Mouse (Mus musculus) heart, postnatal 0 days (tissue): ENCODE data around the gene Dtd1. TPM values are rescaled to one million over a fixed set of nuclear protein-coding genes. Genes with fewer than 3 reads are reported as not detected.
A peak's percentile ranks its signal among the peaks of the same experiment; 100 is the strongest.

Experiments
- ATAC-seq: fragments of 200-750 bp; cut with Nextera tagmentation; 2 replicates; pipeline ENCODE4 v1.8.0; 2017; ENCODE audit warnings: low read depth, moderate number of reproducible peaks, moderate library complexity; ENCODE audit not compliant: insufficient read depth
- DNase-seq: peaks from one replicate; pipeline ENCODE4 v3.0.0-alpha.2; 2016; ENCODE audit warnings: low spot score
- H3K27ac ChIP-seq: fragments of 300-500 bp; sonication (generic); 2 replicates; pipeline ENCODE4 v1.5.1; 2014; ENCODE audit warnings: low read depth, mild to moderate bottlenecking
- H3K27me3 ChIP-seq: fragments of 300-500 bp; sonication (generic); 2 replicates; pipeline ENCODE4 v1.6.1; 2014; ENCODE audit warnings: low read length, mixed read lengths; ENCODE audit not compliant: control insufficient read depth, insufficient read depth
- H3K36me3 ChIP-seq: fragments of 300-500 bp; sonication (generic); replicated peaks from 2 replicates; pipeline ENCODE4 v1.6.1; 2014; ENCODE audit warnings: low read length, mixed read lengths; ENCODE audit not compliant: control insufficient read depth, insufficient read depth
- H3K4me1 ChIP-seq: fragments of 300-500 bp; sonication (generic); 2 replicates; pipeline ENCODE4 v1.6.1; 2014; ENCODE audit warnings: antibody characterized with exemption; ENCODE audit not compliant: control insufficient read depth, insufficient read depth
- H3K4me2 ChIP-seq: fragments of 300-500 bp; sonication (generic); 2 replicates; pipeline ENCODE4 v1.6.1; 2014; ENCODE audit warnings: low read depth, mild to moderate bottlenecking, low read length, moderate library complexity
- H3K4me3 ChIP-seq: fragments of 300-500 bp; sonication (generic); 2 replicates; pipeline ENCODE4 v1.5.1; 2014; ENCODE audit warnings: low read depth, low read length
- H3K9ac ChIP-seq: fragments of 300-500 bp; sonication (generic); replicated peaks from 2 replicates; pipeline ENCODE4 v1.6.1; 2014; ENCODE audit warnings: low read depth, low read length, mixed read lengths
- H3K9me3 ChIP-seq: fragments of 300-500 bp; sonication (generic); replicated peaks from 2 replicates; pipeline ENCODE4 v1.6.1; 2016; ENCODE audit warnings: low read length; ENCODE audit not compliant: control insufficient read depth
- CTCF ChIP-seq: IDR thresholded peaks from 2 replicates; pipeline ENCODE4 v1.5.1; 2016; ENCODE audit warnings: antibody characterized with exemption, control low read depth, low read depth
- EP300 ChIP-seq: IDR thresholded peaks from 2 replicates; pipeline ENCODE4 v1.6.1; 2016; ENCODE audit warnings: antibody characterized with exemption, low read depth
- WGBS: fragments of 180-500 bp; shearing (Covaris S2); extraction: QIAGEN DNeasy Blood & Tissue Kit; methylation state at CpG from one replicate; pipeline ENCODE4 v1.1.7; 2014; 5-methylcytosine and 5-hydroxymethylcytosine counted together
- polyA plus RNA-seq: library from polyadenylated mRNA; unstranded; fragments of >200 nt; fragmentation: Nextera tagmentation; extraction: Ambion mirVana; gene quantifications from 2 replicates; pipeline ENCODE4 v1.2.1, GENCODE M21; 2015
- total RNA-seq: library from RNA; depleted of rRNA; stranded (reverse); fragments of >200 nt; gene quantifications from 2 replicates; pipeline ENCODE4 v1.2.3, GENCODE M21; 2014; ENCODE audit warnings: low replicate concordance; rRNA removed

Dtd1 gene
- total RNA-seq (11.9 and 24.2 TPM in 2 replicates), polyA plus RNA-seq (25.8 and 29.2 TPM in 2 replicates)

- no peak for TF ChIP-seq EP300
- TF ChIP-seq CTCF: peak; percentile 73
- Histone ChIP-seq H3K9ac (peak within 1 kb of the TSS; percentile 72), H3K4me3 (peak within 1 kb of the TSS; percentile 70), H3K9me3 (no peaks in the 10 kb centered on the region), H3K27me3 (no peaks in the 10 kb centered on the region), H3K36me3 (no peaks in the 10 kb centered on the region), H3K4me1 (no peaks in the 10 kb centered on the region), H3K4me2 (peak within 1 kb of the TSS; percentile 78), H3K27ac (0 out of 2 replicates have a peak within 1 kb of the TSS, but pooled peaks have one; percentile 46)
- peak; percentile 83 for DNase-seq
- peak; percentile 93 for ATAC-seq
- WGBS: 2% methylated on average over 50 of the region's 50 CpGs
Measured at GRCm38 (mm10) chr2:144599831-144600687, at the start of gene Dtd1. Gene Dtd1, plus strand, starts transcription at chr2:144599897.

- Histone ChIP-seq H3K4me3 (peak within 1 kb of the TSS; percentile 78), H3K4me2 (peak within 1 kb of the TSS; percentile 75), H3K9me3 (no peaks in the 10 kb centered on the region), H3K4me1 (peaks cover 6% of the 10 kb centered on the region; the same call in 1 of the 2 replicates), H3K27me3 (no peaks in the 10 kb centered on the region), H3K9ac (peak within 1 kb of the TSS; percentile 69), H3K36me3 (peaks cover 3% of the 10 kb centered on the region; the same call in 1 of the 2 replicates), H3K27ac (peak within 1 kb of the TSS; percentile 70)
- DNase-seq (peak; percentile 70), ATAC-seq (peak; percentile 83)
- TF ChIP-seq CTCF (no peak), EP300 (no peak)
- WGBS: under 1% methylated on average over 17 of the region's 17 CpGs
Measured at GRCm38 (mm10) chr2:144550529-144550928, 49.2 kb upstream of the Dtd1 start, which contains the start of gene Rbbp9. Gene Rbbp9, minus strand, starts transcription at chr2:144550869.

- H3K27ac ChIP-seq: no peak overlapping the region
- TF ChIP-seq EP300 (no peak), CTCF (no peak)
- 95% methylated on average over 3 of the region's 3 CpGs for WGBS
- H3K9me3 ChIP-seq: no peaks in the 10 kb centered on the region
- no peaks in the 10 kb centered on the region for H3K36me3 ChIP-seq
- 0 out of 2 replicates have a peak, but pooled peaks cover 10% of the 10 kb centered on the region for H3K4me1 ChIP-seq
- no peak for ATAC-seq
- H3K9ac ChIP-seq: no peak overlapping the region
- no peak overlapping the region for H3K4me3 ChIP-seq
- H3K4me2 ChIP-seq: no peak overlapping the region
- no peaks in the 10 kb centered on the region for H3K27me3 ChIP-seq
- no peak for DNase-seq
Measured at GRCm38 (mm10) chr2:144553905-144554304, 45.8 kb upstream of the Dtd1 start.

- ATAC-seq: peak; percentile 28; the same call in 1 of the 2 replicates
- no peak for TF ChIP-seq CTCF
- no peak for TF ChIP-seq EP300
Measured at GRCm38 (mm10) chr2:144555286-144555819, 44.3 kb upstream of the Dtd1 start.

GRCm38 (mm10) chr2:144555820-144556552 lies 43.7 kb upstream of the Dtd1 start, which contains the start of gene Sec23b:
Gene Sec23b, plus strand, starts transcription at chr2:144556229.
- peak within 1 kb of the TSS; percentile 74 for H3K4me2 ChIP-seq
- no peaks in the 10 kb centered on the region for H3K9me3 ChIP-seq
- under 1% methylated on average over 44 of the region's 44 CpGs for WGBS
- H3K4me1 ChIP-seq: 0 out of 2 replicates have a peak, but pooled peaks cover 6% of the 10 kb centered on the region
- H3K9ac ChIP-seq: peak within 1 kb of the TSS; percentile 50
- peaks cover 7% of the 10 kb centered on the region; the same call in 1 of the 2 replicates for H3K36me3 ChIP-seq
- TF ChIP-seq EP300: no peak
- TF ChIP-seq CTCF: no peak
- peak; percentile 98 for DNase-seq
- H3K27me3 ChIP-seq: no peaks in the 10 kb centered on the region
- H3K4me3 ChIP-seq: peak within 1 kb of the TSS; percentile 68
- peak within 1 kb of the TSS; percentile 86 for H3K27ac ChIP-seq
- ATAC-seq: peak; percentile 97

More at GRCm38 (mm10) chr2:144555286-144555819, 44.3 kb upstream of the Dtd1 start:
- Histone ChIP-seq H3K36me3 (peaks cover 7% of the 10 kb centered on the region; the same call in 1 of the 2 replicates), H3K27me3 (no peaks in the 10 kb centered on the region), H3K4me2 (peak overlapping the region; percentile 55), H3K4me1 (0 out of 2 replicates have a peak, but pooled peaks cover 6% of the 10 kb centered on the region), H3K4me3 (peak overlapping the region; percentile 68), H3K27ac (peak overlapping the region; percentile 86), H3K9ac (peak overlapping the region; percentile 50), H3K9me3 (no peaks in the 10 kb centered on the region)
- peak; percentile 58 for DNase-seq
- WGBS: 3% methylated on average over 14 of the region's 14 CpGs
